Mouse (Mus musculus) ES-E14 (cell line): ENCODE measurements around the gene Slc9b1. TPM values are rescaled to one million over a fixed set of nuclear protein-coding genes. Genes with fewer than 3 reads are reported as not detected.

ENCODE experiments used
- DNase-seq: peaks from one replicate; pipeline ENCODE4 v3.0.0-alpha.2; 2013; ENCODE audit warnings: low read depth, low spot score
- H3K27ac ChIP-seq: 2 replicates; pipeline ENCODE4 v1.5.1; 2012; ENCODE audit warnings: low read depth, mild to moderate bottlenecking, low read length, moderate library complexity, mixed read lengths; ENCODE audit not compliant: poor library complexity, insufficient read depth, severe bottlenecking
- H3K36me3 ChIP-seq: 2 replicates; pipeline ENCODE4 v1.6.1; 2012; ENCODE audit warnings: mild to moderate bottlenecking, low read length, moderate library complexity, mixed read lengths; ENCODE audit not compliant: control insufficient read depth, poor library complexity, insufficient read depth, severe bottlenecking
- H3K4me1 ChIP-seq, 2 experiments: fragments of 150-350 bp in 1 of 2; sonication (generic) in 1 of 2; 2 replicates each; pipeline ENCODE4 v1.6.1; 2012; ENCODE audit warnings: low read length in 2 of 2, mild to moderate bottlenecking in 1 of 2, mixed read lengths in 1 of 2; ENCODE audit not compliant: control insufficient read depth in 2 of 2, insufficient read depth in 2 of 2, poor library complexity in 1 of 2
- H3K4me3 ChIP-seq, 2 experiments: fragments of 150-350 bp in 1 of 2; sonication (generic) in 1 of 2; 2 replicates each; pipeline ENCODE4 v1.5.1; 2012; ENCODE audit warnings: low read length in 2 of 2, low read depth in 1 of 2, mild to moderate bottlenecking in 1 of 2, mixed read lengths in 1 of 2; ENCODE audit not compliant: insufficient read depth in 1 of 2, poor library complexity in 1 of 2, severe bottlenecking in 1 of 2
- H3K9ac ChIP-seq: 2 replicates; pipeline ENCODE4 v1.6.1; 2012; ENCODE audit warnings: low read depth, mild to moderate bottlenecking, low read length, mixed read lengths; ENCODE audit not compliant: poor library complexity, insufficient read depth, severe bottlenecking
- H3K9me3 ChIP-seq: fragments of 150-350 bp; sonication (generic); 2 replicates; pipeline ENCODE4 v1.6.1; 2012; ENCODE audit warnings: low read depth, mild to moderate bottlenecking, low read length; ENCODE audit not compliant: control insufficient read depth, insufficient read depth
- CHD2 ChIP-seq: IDR thresholded peaks from 2 replicates; pipeline ENCODE4 v1.6.1; 2014; ENCODE audit warnings: mild to moderate bottlenecking, low read depth, low read length, inconsistent platforms
- HCFC1 ChIP-seq: IDR thresholded peaks from 2 replicates; pipeline ENCODE4 v1.6.1; 2012; ENCODE audit warnings: low read length, inconsistent platforms, borderline replicate concordance; ENCODE audit not compliant: insufficient read depth
- MAFK ChIP-seq: IDR thresholded peaks from 2 replicates; pipeline ENCODE4 v1.6.1; 2014; ENCODE audit warnings: mild to moderate bottlenecking, low read depth, low read length, inconsistent platforms; ENCODE audit not compliant: insufficient read depth
- ZC3H11A ChIP-seq: IDR thresholded peaks from 2 replicates; pipeline ENCODE4 v1.6.1; 2012; ENCODE audit warnings: low read depth, mild to moderate bottlenecking, inconsistent platforms, low read length, borderline replicate concordance
- ZNF384 ChIP-seq: IDR thresholded peaks from 2 replicates; pipeline ENCODE4 v1.6.1; 2012; ENCODE audit warnings: low read depth, low read length, inconsistent platforms
- in situ Hi-C, 2 experiments: fragments of 600-800 bp; cut with MboI; formaldehyde crosslinking; loops; one replicate each; pipeline ENCODE4 v1.15.1; 2025; ENCODE audit warnings: low sequenced_read_pairs in 2 of 2, inconsistent platforms in 1 of 2; ENCODE audit not compliant: unreplicated experiment in 2 of 2
- total RNA-seq: library from RNA; depleted of rRNA; stranded (reverse); fragments of 300-350 nt; gene quantifications from 2 replicates; pipeline ENCODE4 v1.2.3, GENCODE M21; 2012

The Slc9b1 gene
- total RNA-seq, 1 experiment = 30.1 TPM

DNA sequence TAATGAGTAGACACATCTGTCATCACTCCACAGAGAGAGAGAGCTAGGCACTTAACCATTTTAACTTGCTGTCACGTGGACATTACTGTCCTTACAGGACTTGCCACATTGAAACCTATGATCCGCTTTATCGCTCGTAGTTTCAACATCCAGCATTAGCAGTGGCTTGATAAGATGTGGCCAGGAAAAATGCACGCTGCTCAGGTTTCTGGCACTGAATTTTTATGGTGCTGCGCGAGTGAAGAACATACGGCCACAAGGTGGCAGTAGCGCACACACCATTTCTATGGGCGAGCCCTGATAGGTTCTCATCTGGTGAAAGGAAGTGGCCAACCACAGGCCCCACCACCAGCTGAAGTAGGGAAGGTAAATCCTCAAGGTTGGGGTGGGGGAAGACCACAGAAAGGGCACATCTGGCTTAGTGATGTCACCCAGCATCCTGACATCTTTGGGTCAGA lies 54.4 kb downstream of the Slc9b1 start:
- peak; percentile 51; the same call in 1 of the 2 replicates for TF ChIP-seq ZC3H11A
- TF ChIP-seq ZNF384 = no peak
- TF ChIP-seq CHD2 = no peak
- no peak for TF ChIP-seq HCFC1
- in situ Hi-C loops = loop anchor here (10.0 kb wide), 1 partner anchor 333 kb away; no protein-coding TSS in a partner anchor
- Histone ChIP-seq H3K4me3 (0 out of 4 replicates have a peak overlapping the region, but pooled peaks of 1 of the 2 experiments have one; percentile 7), H3K9ac (no peak overlapping the region), H3K27ac (no peak overlapping the region), H3K36me3 (peaks cover 1% of the 10 kb centered on the region; the same call in 1 of the 2 replicates), H3K9me3 (no peaks in the 10 kb centered on the region), H3K4me1 (peaks cover 5 to 7% of the 10 kb centered on the region in 2 experiments; a peak in 3 of 4 replicates)
- peak; percentile 81 for DNase-seq

DNA sequence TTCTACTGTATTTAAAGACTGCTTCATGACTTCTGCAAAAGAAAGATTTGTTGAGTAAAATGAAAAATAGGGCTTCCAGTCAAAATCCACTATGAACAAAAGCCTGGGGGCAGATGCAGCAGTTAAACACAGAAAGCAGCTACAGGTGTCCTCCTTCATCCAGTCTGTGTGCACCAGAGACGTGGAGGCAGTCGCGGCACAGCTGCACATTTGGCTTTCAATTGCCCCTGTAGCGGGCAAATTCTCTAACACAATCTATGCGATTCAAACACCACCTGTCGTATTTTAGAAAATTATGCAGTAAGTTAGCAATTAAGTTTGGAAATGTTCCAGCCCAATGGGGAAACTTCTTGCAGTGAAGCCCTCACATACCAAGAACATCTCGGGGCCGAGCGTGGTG lies 55.4 kb downstream of the Slc9b1 start:
- in situ Hi-C loops = loop anchor here (10.0 kb wide), 1 partner anchor 332 kb away; no protein-coding TSS in a partner anchor
- DNase-seq = no peak

GRCm38 (mm10) chr3:135403856-135404255 lies 56.0 kb downstream of the Slc9b1 start:
- Histone ChIP-seq H3K27ac (no peak overlapping the region), H3K9ac (no peak overlapping the region; the same call in 1 of the 2 replicates), H3K36me3 (peaks cover 2% of the 10 kb centered on the region; the same call in 1 of the 2 replicates), H3K4me3 (no peak overlapping the region), H3K4me1 (peaks cover 5 to 7% of the 10 kb centered on the region in 2 experiments; a peak in 3 of 4 replicates), H3K9me3 (no peaks in the 10 kb centered on the region)
- DNase-seq = no peak
- in situ Hi-C loops = loop anchor here (10.0 kb wide), 1 partner anchor 331 kb away; no protein-coding TSS in a partner anchor
- TF ChIP-seq CHD2 (no peak), ZNF384 (no peak), MAFK (no peak), HCFC1 (no peak), ZC3H11A (no peak)

More for the DNA sequence above, 55.4 kb downstream of the Slc9b1 start:
- Histone ChIP-seq H3K9me3 (no peaks in the 10 kb centered on the region), H3K4me3 (peak overlapping the region; percentile 7 to 29; a peak in 2 of 4 replicates), H3K36me3 (peaks cover 2% of the 10 kb centered on the region; the same call in 1 of the 2 replicates), H3K4me1 (peaks cover 5 to 7% of the 10 kb centered on the region in 2 experiments; a peak in 3 of 4 replicates), H3K27ac (no peak overlapping the region), H3K9ac (peak overlapping the region; percentile 35; the same call in 1 of the 2 replicates)
- TF ChIP-seq HCFC1 = no peak
- TF ChIP-seq ZNF384 = no peak
- TF ChIP-seq CHD2 = no peak
- TF ChIP-seq ZC3H11A = no peak
- TF ChIP-seq MAFK = no peak

DNA sequence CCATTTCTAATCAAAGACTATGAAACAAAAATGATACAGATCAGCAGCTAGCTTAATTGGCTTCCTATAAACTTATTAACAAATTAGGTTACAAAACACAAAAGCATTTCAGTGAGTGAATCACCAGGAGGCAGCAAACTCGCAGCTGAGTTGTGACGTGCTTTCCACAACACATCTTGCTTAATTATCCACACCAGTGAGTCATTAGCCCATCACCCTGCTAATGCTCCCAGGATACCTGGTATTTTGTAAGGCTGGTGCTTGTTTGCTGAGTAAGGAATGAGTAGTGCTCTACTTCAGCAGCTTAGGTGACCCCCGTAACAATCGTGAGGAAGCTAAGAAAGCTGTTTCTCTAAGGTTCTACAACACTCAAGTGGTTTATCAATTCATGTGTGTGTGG lies 56.8 kb downstream of the Slc9b1 start:
- in situ Hi-C loops = loop anchor here (10.0 kb wide), 1 partner anchor 330 kb away; no protein-coding TSS in a partner anchor
- TF ChIP-seq ZNF384 (no peak), CHD2 (no peak), ZC3H11A (no peak), HCFC1 (no peak), MAFK (no peak)
- H3K4me3 ChIP-seq = no peak overlapping the region
- peaks cover 6 to 7% of the 10 kb centered on the region in 2 experiments; a peak in 3 of 4 replicates for H3K4me1 ChIP-seq
- no peaks in the 10 kb centered on the region for H3K9me3 ChIP-seq
- no peak for DNase-seq
- no peak overlapping the region for H3K9ac ChIP-seq
- H3K27ac ChIP-seq = no peak overlapping the region
- H3K36me3 ChIP-seq = peaks cover 2% of the 10 kb centered on the region; the same call in 1 of the 2 replicates
